Mouse (Mus musculus) bone marrow, adult 2 months (tissue): ENCODE data around the gene Cd180.

Source experiments
- CTCF ChIP-seq: fragments of 200-500 bp; IDR thresholded peaks from 2 replicates; pipeline ENCODE4 v1.5.1; 2011; ENCODE audit warnings: low read length, control low read depth; ENCODE audit not compliant: control insufficient read depth, insufficient read depth
- POLR2A ChIP-seq: fragments of 200-500 bp; IDR thresholded peaks from 2 replicates; pipeline ENCODE4 v1.6.1; 2011; ENCODE audit warnings: low read depth, mild to moderate bottlenecking, control low read depth, low read length, borderline replicate concordance; ENCODE audit not compliant: control insufficient read depth

GRCm38 (mm10) chr13:102762203-102762602 is 68.8 kb downstream of the Cd180 start:
- TF ChIP-seq CTCF = no peak
- no peak for TF ChIP-seq POLR2A
